Mouse (Mus musculus): ENCODE results near the gene Ptprd.

DNA sequence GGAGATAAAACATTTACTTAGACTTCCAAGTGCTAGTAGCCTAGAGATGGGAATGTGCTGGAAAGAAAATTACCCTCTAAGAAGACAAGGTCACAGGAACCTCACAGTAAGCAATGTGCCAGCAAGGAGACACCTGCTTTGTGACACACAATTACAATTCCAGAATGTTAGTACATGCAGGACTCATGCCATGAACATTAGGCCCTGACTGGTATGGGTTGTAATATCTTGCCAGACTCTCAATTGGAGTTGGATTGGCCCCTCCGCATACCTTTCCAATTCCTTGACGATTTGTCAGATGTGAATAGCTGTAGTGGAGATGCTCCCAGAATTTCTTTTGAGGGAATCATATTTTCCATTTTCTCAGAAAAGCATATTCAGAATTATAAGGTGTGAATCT is 547.0 kb downstream of the Ptprd start:
- no peak for TF ChIP-seq POLR2A (IDR thresholded peaks at IDR 0.05; ENCODE audit: borderline replicate concordance, insufficient read depth, low read length)
- no peak for TF ChIP-seq CTCF (IDR thresholded peaks at IDR 0.05; ENCODE audit: borderline replicate concordance, insufficient read depth, low read depth, low read length)
